Mouse (Mus musculus) heart, embryonic 16.5 days (tissue): Measurements from ENCODE around the gene Arl8b. TPM values are rescaled to one million over a fixed set of nuclear protein-coding genes. Genes with fewer than 3 reads are reported as not detected.

ENCODE experiments used
- ATAC-seq: fragments of 200-750 bp; cut with Nextera tagmentation; replicated peaks from 2 replicates; pipeline ENCODE4 v1.8.0; 2017; ENCODE audit warnings: moderate number of reproducible peaks; ENCODE audit not compliant: insufficient read depth, low FRiP score; ENCODE audit errors: extremely low read depth
- H3K27ac ChIP-seq: fragments of 300-500 bp; sonication (generic); 2 replicates; pipeline ENCODE4 v1.5.1; 2014; ENCODE audit warnings: mild to moderate bottlenecking, low read length, control low read depth, moderate library complexity
- H3K27me3 ChIP-seq: fragments of 300-500 bp; sonication (generic); 2 replicates; pipeline ENCODE4 v1.6.1; 2014; ENCODE audit warnings: low read length, mixed read lengths; ENCODE audit not compliant: control insufficient read depth, insufficient read depth
- H3K36me3 ChIP-seq: fragments of 300-500 bp; sonication (generic); 2 replicates; pipeline ENCODE4 v1.6.1; 2014; ENCODE audit not compliant: control insufficient read depth, insufficient read depth
- H3K4me1 ChIP-seq: fragments of 300-500 bp; sonication (generic); 2 replicates; pipeline ENCODE4 v1.6.1; 2014; ENCODE audit warnings: low read length, mixed read lengths; ENCODE audit not compliant: control insufficient read depth, insufficient read depth
- H3K4me2 ChIP-seq: fragments of 300-500 bp; sonication (generic); 2 replicates; pipeline ENCODE4 v1.6.1; 2014; ENCODE audit warnings: low read depth, mild to moderate bottlenecking, control low read depth, low read length
- H3K4me3 ChIP-seq: fragments of 300-500 bp; sonication (generic); 2 replicates; pipeline ENCODE4 v1.5.1; 2014; ENCODE audit warnings: mild to moderate bottlenecking, control low read depth, low read length
- H3K9ac ChIP-seq: fragments of 300-500 bp; sonication (generic); 2 replicates; pipeline ENCODE4 v1.6.1; 2014; ENCODE audit warnings: low read length, control low read depth
- H3K9me3 ChIP-seq: fragments of 300-500 bp; sonication (generic); replicated peaks from 2 replicates; pipeline ENCODE4 v1.6.1; 2016; ENCODE audit warnings: low read length; ENCODE audit not compliant: control insufficient read depth
- WGBS: fragments of 180-500 bp; shearing (Covaris S2); extraction: QIAGEN DNeasy Blood & Tissue Kit; methylation state at CpG from one replicate; pipeline ENCODE4 v1.1.7; 2014; 5-methylcytosine and 5-hydroxymethylcytosine counted together
- polyA plus RNA-seq: library from polyadenylated mRNA; unstranded; fragments of >200 nt; fragmentation: Nextera tagmentation; extraction: Ambion mirVana; gene quantifications from 2 replicates; pipeline ENCODE4 v1.2.1, GENCODE M21; 2015

The Arl8b gene
- polyA plus RNA-seq, 1 experiment from 2014 or later, result 72.5 TPM

- H3K27me3 ChIP-seq, result no peaks in the 10 kb centered on the region
- no peak for ATAC-seq
- no peak overlapping the region for H3K9ac ChIP-seq
- no peaks in the 10 kb centered on the region for H3K36me3 ChIP-seq
- no peaks in the 10 kb centered on the region for H3K9me3 ChIP-seq
- no peak overlapping the region for H3K4me2 ChIP-seq
- no peak overlapping the region for H3K27ac ChIP-seq
- H3K4me1 ChIP-seq, result no peaks in the 10 kb centered on the region
- WGBS, result 58% methylated on average over 5 of the region's 5 CpGs
- no peak overlapping the region for H3K4me3 ChIP-seq
These were observed 4.5 kb upstream of the Arl8b start for GRCm38 (mm10) chr6:108778399-108778798.

- peaks cover 20% of the 10 kb centered on the region for H3K4me1 ChIP-seq
- no peaks in the 10 kb centered on the region for H3K27me3 ChIP-seq
- WGBS, result 48% methylated on average over 6 of the region's 6 CpGs
- H3K4me2 ChIP-seq, result no peak overlapping the region
- no peaks in the 10 kb centered on the region for H3K9me3 ChIP-seq
- no peak overlapping the region for H3K27ac ChIP-seq
- H3K36me3 ChIP-seq, result no peaks in the 10 kb centered on the region
- H3K9ac ChIP-seq, result no peak overlapping the region
- ATAC-seq, result no peak
- H3K4me3 ChIP-seq, result no peak overlapping the region
These were observed 1.0 kb upstream of the Arl8b start for GRCm38 (mm10) chr6:108781865-108782264.

- WGBS, result under 1% methylated on average over 56 of the region's 57 CpGs
- H3K4me1 ChIP-seq, result peaks cover 20% of the 10 kb centered on the region
- peak; percentile 52; the same call in 1 of the 2 replicates for ATAC-seq
- H3K4me3 ChIP-seq, result peak overlapping the region; percentile 100
- H3K9ac ChIP-seq, result peak overlapping the region; percentile 99
- H3K36me3 ChIP-seq, result no peaks in the 10 kb centered on the region
- H3K9me3 ChIP-seq, result no peaks in the 10 kb centered on the region
- H3K4me2 ChIP-seq, result peak overlapping the region; percentile 91
- H3K27me3 ChIP-seq, result no peaks in the 10 kb centered on the region
- peak overlapping the region; percentile 91 for H3K27ac ChIP-seq
These were observed 434 bp downstream of the Arl8b start for GRCm38 (mm10) chr6:108783184-108783881.

GRCm38 (mm10) chr6:108784056-108784455, 1.2 kb downstream of the Arl8b start:
- H3K4me3 ChIP-seq, result peak overlapping the region; percentile 100
- 21% methylated on average over 11 of the region's 11 CpGs for WGBS
- H3K4me1 ChIP-seq, result peaks cover 20% of the 10 kb centered on the region
- peak overlapping the region; percentile 91 for H3K27ac ChIP-seq
- no peaks in the 10 kb centered on the region for H3K27me3 ChIP-seq
- no peaks in the 10 kb centered on the region for H3K9me3 ChIP-seq
- no peak for ATAC-seq
- H3K4me2 ChIP-seq, result peak overlapping the region; percentile 91
- H3K36me3 ChIP-seq, result no peaks in the 10 kb centered on the region
- peak overlapping the region; percentile 99 for H3K9ac ChIP-seq

GRCm38 (mm10) chr6:108784796-108785195, 1.9 kb downstream of the Arl8b start:
- Histone ChIP-seq H3K9me3 (no peaks in the 10 kb centered on the region), H3K4me1 (peaks cover 20% of the 10 kb centered on the region), H3K9ac (peak overlapping the region; percentile 99), H3K4me2 (peak overlapping the region; percentile 91), H3K27ac (no peak overlapping the region), H3K27me3 (no peaks in the 10 kb centered on the region), H3K4me3 (peak overlapping the region; percentile 100), H3K36me3 (no peaks in the 10 kb centered on the region)
- ATAC-seq, result no peak
- WGBS, result 30% methylated on average over 5 of the region's 5 CpGs

GRCm38 (mm10) chr6:108785551-108785950, 2.7 kb downstream of the Arl8b start:
- H3K27me3 ChIP-seq, result no peaks in the 10 kb centered on the region
- peaks cover 20% of the 10 kb centered on the region for H3K4me1 ChIP-seq
- 77% methylated on average over 3 of the region's 3 CpGs for WGBS
- no peaks in the 10 kb centered on the region for H3K36me3 ChIP-seq
- H3K9me3 ChIP-seq, result no peaks in the 10 kb centered on the region
- H3K4me3 ChIP-seq, result no peak overlapping the region
- H3K9ac ChIP-seq, result no peak overlapping the region
- H3K4me2 ChIP-seq, result no peak overlapping the region
- no peak for ATAC-seq
- no peak overlapping the region for H3K27ac ChIP-seq

- Histone ChIP-seq H3K27me3 (no peaks in the 10 kb centered on the region), H3K4me3 (no peak overlapping the region), H3K4me2 (no peak overlapping the region), H3K36me3 (no peaks in the 10 kb centered on the region), H3K4me1 (peaks cover 10% of the 10 kb centered on the region), H3K9ac (no peak overlapping the region), H3K27ac (no peak overlapping the region), H3K9me3 (no peaks in the 10 kb centered on the region)
- no peak for ATAC-seq
- WGBS, result 61% methylated on average over 5 of the region's 5 CpGs
These were observed 8.6 kb downstream of the Arl8b start for GRCm38 (mm10) chr6:108791498-108791897.

- Histone ChIP-seq H3K9me3 (no peaks in the 10 kb centered on the region), H3K4me3 (no peak overlapping the region), H3K27me3 (no peaks in the 10 kb centered on the region), H3K27ac (no peak overlapping the region), H3K4me2 (no peak overlapping the region), H3K36me3 (no peaks in the 10 kb centered on the region), H3K9ac (no peak overlapping the region), H3K4me1 (peaks cover 11% of the 10 kb centered on the region)
- WGBS, result 40% methylated on average over 1 of the region's 1 CpGs
- ATAC-seq, result no peak
These were observed 13.0 kb downstream of the Arl8b start for GRCm38 (mm10) chr6:108795912-108796311.

GRCm38 (mm10) chr6:108796706-108797105, 13.8 kb downstream of the Arl8b start:
- H3K4me3 ChIP-seq, result no peak overlapping the region
- 65% methylated on average over 2 of the region's 2 CpGs for WGBS
- no peak for ATAC-seq

More at GRCm38 (mm10) chr6:108796706-108797105, 13.8 kb downstream of the Arl8b start:
- no peaks in the 10 kb centered on the region for H3K27me3 ChIP-seq
- no peaks in the 10 kb centered on the region for H3K36me3 ChIP-seq
- H3K9me3 ChIP-seq, result no peaks in the 10 kb centered on the region
- no peak overlapping the region for H3K27ac ChIP-seq
- H3K4me1 ChIP-seq, result peaks cover 11% of the 10 kb centered on the region
- no peak overlapping the region for H3K9ac ChIP-seq
- no peak overlapping the region for H3K4me2 ChIP-seq
